ENCODE assay signal across 18 mouse cellular contexts in the genomic region with DNA sequence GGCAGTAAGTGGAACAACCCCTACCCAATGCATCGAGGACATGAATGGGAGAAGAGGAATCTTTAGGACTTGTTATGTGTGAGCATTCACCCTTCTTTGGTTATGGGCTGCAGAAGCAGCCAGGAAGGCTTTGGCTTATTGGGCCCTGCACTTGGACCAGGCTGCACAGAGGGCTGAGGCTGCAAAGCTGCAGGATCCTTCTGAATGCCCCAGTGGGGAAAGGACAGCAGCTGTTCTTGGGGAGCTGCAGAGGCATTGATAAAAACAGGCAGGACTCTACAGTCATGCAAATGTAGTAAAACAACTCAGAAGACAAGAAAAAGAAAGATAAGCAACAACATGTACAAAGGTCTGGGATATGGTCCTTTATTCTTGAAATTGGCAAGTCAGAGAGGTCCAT.
"Had no signal": no experiment of that assay in that cellular context is flagged by ENCODE, and none has a peak within 500 bp of the region (broad histone marks: within the 10 kb centered on the region; RNA-seq: fewer than 3 reads in every experiment).

No protein-coding gene starts in this region.

- H3K9ac ChIP-seq: limb, embryonic 13.5 days; liver, embryonic 14.5 days; midbrain, embryonic 12.5 days; midbrain, embryonic 15.5 days; neural tube, embryonic 13.5 days had no signal

- H3K4me2 ChIP-seq: limb, embryonic 13.5 days; midbrain, embryonic 15.5 days; neural tube, embryonic 13.5 days had no signal

- H3K27ac ChIP-seq: kidney, postnatal 0 days; layer of hippocampus, adult 2 months; limb, embryonic 10.5 days; limb, embryonic 13.5 days; liver, embryonic 14.5 days; midbrain, embryonic 12.5 days; midbrain, embryonic 15.5 days; neural tube, embryonic 13.5 days had no signal

- H3K4me1 ChIP-seq: midbrain, embryonic 15.5 days had no signal

- ATAC-seq: midbrain, embryonic 15.5 days had no signal

- H3K36me3 ChIP-seq: limb, embryonic 10.5 days; limb, embryonic 13.5 days; midbrain, embryonic 12.5 days; midbrain, embryonic 15.5 days; neural tube, embryonic 13.5 days had no signal

- H3K4me3 ChIP-seq: layer of hippocampus, adult 2 months; limb, embryonic 10.5 days; limb, embryonic 13.5 days; midbrain, embryonic 12.5 days; midbrain, embryonic 15.5 days; myocyte; neural tube, embryonic 13.5 days had no signal

- DNase-seq: kidney, postnatal 25 days; layer of hippocampus, adult 9-11 months; lung, adult 2 months; lung, postnatal 14 days; lung, postnatal 4 days; retina, postnatal 1 day; right cerebral cortex, postnatal 25 days; thymus, adult 18-20 months; thymus, postnatal 4 days had no signal

- H3K9me3 ChIP-seq: limb, embryonic 10.5 days; limb, embryonic 13.5 days; midbrain, embryonic 12.5 days; midbrain, embryonic 15.5 days; neural tube, embryonic 13.5 days had no signal
